Mouse (Mus musculus) myocyte (in vitro differentiated cells): ENCODE measurements around the gene Ccnb3.

ENCODE experiments used
- CEBPB ChIP-seq: IDR thresholded peaks from 2 replicates; pipeline ENCODE4 v1.6.1; 2011; ENCODE audit warnings: mild to moderate bottlenecking, moderate library complexity; ENCODE audit not compliant: poor library complexity, insufficient read depth, severe bottlenecking
- E2F4 ChIP-seq: IDR thresholded peaks from one replicate; pipeline ENCODE4 v1.6.1; 2011; ENCODE audit warnings: mild to moderate bottlenecking, control low read depth, moderate library complexity; ENCODE audit not compliant: insufficient read depth
- MAX ChIP-seq: IDR thresholded peaks from one replicate; pipeline ENCODE4 v1.6.1; 2011; ENCODE audit warnings: low read depth, mild to moderate bottlenecking, control low read depth
- MYOD1 ChIP-seq, 3 experiments: IDR thresholded peaks; one replicate each; pipeline ENCODE4 v1.6.1; 2011; ENCODE audit warnings: control low read depth in 2 of 3, low read depth in 2 of 3, mild to moderate bottlenecking in 2 of 3, moderate library complexity in 1 of 3; ENCODE audit not compliant: insufficient read length in 2 of 3, control insufficient read depth in 1 of 3
- MYOG ChIP-seq, 3 experiments: IDR thresholded peaks; one replicate each; pipeline ENCODE4 v1.6.1; 2011; ENCODE audit warnings: control low read depth in 2 of 3, low read depth in 2 of 3, mild to moderate bottlenecking in 2 of 3; ENCODE audit not compliant: insufficient read length in 2 of 3, control insufficient read depth in 1 of 3, insufficient read depth in 1 of 3
- POLR2A ChIP-seq: IDR thresholded peaks from one replicate; pipeline ENCODE4 v1.6.1; 2011; ENCODE audit warnings: low read depth, mild to moderate bottlenecking, control low read depth, moderate library complexity; ENCODE audit not compliant: insufficient read length
- POLR2AphosphoS2 ChIP-seq: IDR thresholded peaks from one replicate; pipeline ENCODE4 v1.6.1; 2011; ENCODE audit warnings: low read depth, control low read depth; ENCODE audit not compliant: insufficient read length
- SRF ChIP-seq: IDR thresholded peaks from one replicate; pipeline ENCODE4 v1.6.1; 2011; ENCODE audit warnings: low read depth; ENCODE audit not compliant: control insufficient read depth, insufficient read length
- TCF12 ChIP-seq: IDR thresholded peaks from one replicate; pipeline ENCODE4 v1.6.1; 2011; ENCODE audit warnings: mild to moderate bottlenecking, control low read depth; ENCODE audit not compliant: poor library complexity, insufficient read depth, severe bottlenecking
- TCF3 ChIP-seq: IDR thresholded peaks from one replicate; pipeline ENCODE4 v1.6.1; 2011; ENCODE audit warnings: low read depth, control low read depth; ENCODE audit not compliant: insufficient read length
- USF1 ChIP-seq: IDR thresholded peaks from one replicate; pipeline ENCODE4 v1.6.1; 2011; ENCODE audit warnings: low read depth, mild to moderate bottlenecking, control low read depth, moderate library complexity

GRCm38 (mm10) chrX:7057056-7057455 lies 15.6 kb upstream of the Ccnb3 start:
- no peak for TF ChIP-seq TCF12
- no peak for TF ChIP-seq SRF
- TF ChIP-seq POLR2AphosphoS2: no peak
- no peak for TF ChIP-seq E2F4
- TF ChIP-seq MAX: no peak
- TF ChIP-seq POLR2A: no peak
- no peak for TF ChIP-seq CEBPB
- no peak for TF ChIP-seq MYOG (IDR thresholded peaks at IDR 0.05; ENCODE audit: control insufficient read depth in 1 of 3, insufficient read depth in 1 of 3, insufficient read length in 2 of 3, low read depth in 2 of 3)
- TF ChIP-seq USF1: no peak
- no peak for TF ChIP-seq TCF3
- no peak for TF ChIP-seq MYOD1 (IDR thresholded peaks at IDR 0.05; ENCODE audit: control insufficient read depth in 1 of 3, insufficient read length in 2 of 3, low read depth in 2 of 3)
